Mouse (Mus musculus): ENCODE measurements around the gene Prkd2. TPM values are rescaled to one million over a fixed set of nuclear protein-coding genes. Genes with fewer than 3 reads are reported as not detected.

Gene Prkd2
- polyA plus RNA-seq, 1 experiment from 2014 or later = 11.6 TPM

GRCm38 (mm10) chr7:16859902-16860651 is 17.4 kb downstream of the Prkd2 start:
- no peak overlapping the region for H3K27ac ChIP-seq (ENCODE audit: low read depth, low read length)
- no peak for ATAC-seq (replicated peaks; ENCODE audit: insufficient number of reproducible peaks, low FRiP score, low TSS enrichment)
- WGBS (ENCODE audit: insufficient replicate concordance) = 32% methylated on average over 5 of the region's 5 CpGs
- H3K27me3 ChIP-seq (ENCODE audit: control insufficient read depth, insufficient read depth, low read length) = no peaks in the 10 kb centered on the region
- H3K36me3 ChIP-seq (ENCODE audit: control insufficient read depth, insufficient read depth, low read length) = peaks cover 25% of the 10 kb centered on the region
- no peaks in the 10 kb centered on the region for H3K4me1 ChIP-seq (ENCODE audit: control insufficient read depth, insufficient read depth, low read length)
- no peak overlapping the region for H3K4me3 ChIP-seq (ENCODE audit: low read depth, low read length)
- H3K4me2 ChIP-seq = no peak overlapping the region
- H3K9ac ChIP-seq (ENCODE audit: low read depth, low read length) = no peak overlapping the region
- no peaks in the 10 kb centered on the region for H3K9me3 ChIP-seq (replicated peaks; ENCODE audit: control insufficient read depth, low read length)

DNA sequence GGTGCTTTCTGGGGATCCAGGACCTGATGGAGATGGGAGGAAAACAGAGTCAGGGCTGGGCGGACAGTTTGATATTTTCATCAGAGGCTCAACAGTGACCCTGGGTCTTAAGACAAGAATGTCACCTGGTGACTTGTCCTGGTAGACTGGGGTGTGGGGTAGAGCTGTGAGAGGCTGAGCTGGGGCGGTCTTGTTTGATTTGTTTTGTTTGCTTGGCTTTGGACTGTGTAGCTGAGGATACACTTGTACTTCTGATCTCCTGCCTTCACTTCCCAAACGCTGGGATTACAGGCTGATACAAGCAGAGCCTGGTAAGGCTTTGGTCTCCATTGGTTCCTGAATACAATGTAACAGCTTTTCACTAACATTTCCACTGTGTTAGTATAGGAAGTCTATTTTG is 24.8 kb downstream of the Prkd2 start:
- H3K36me3 ChIP-seq (ENCODE audit: control insufficient read depth, insufficient read depth, low read length) = peaks cover 19% of the 10 kb centered on the region

DNA sequence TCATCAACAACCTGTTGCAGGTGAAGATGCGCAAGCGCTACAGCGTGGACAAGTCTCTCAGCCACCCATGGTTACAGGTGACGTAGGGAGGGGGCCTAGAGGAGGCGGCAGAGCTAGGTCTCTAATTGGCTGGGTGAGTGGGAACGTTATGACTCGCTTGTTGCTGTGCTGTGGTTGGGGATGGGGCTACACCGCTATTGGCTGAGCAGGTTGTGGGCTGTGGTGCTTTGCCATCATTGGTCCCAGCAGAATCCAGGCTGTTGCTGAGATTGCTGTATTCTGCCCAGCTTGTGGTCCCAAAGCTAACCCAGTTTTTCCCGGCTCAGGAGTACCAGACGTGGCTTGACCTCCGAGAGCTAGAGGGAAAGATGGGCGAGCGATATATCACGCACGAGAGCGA is 26.8 kb downstream of the Prkd2 start:
- H3K9me3 ChIP-seq (replicated peaks; ENCODE audit: control insufficient read depth, low read length) = no peaks in the 10 kb centered on the region
- peak overlapping the region; percentile 35; the same call in 1 of the 2 replicates for H3K4me2 ChIP-seq
- 0 out of 2 replicates have a peak, but pooled peaks cover under 1% of the 10 kb centered on the region for H3K4me1 ChIP-seq (ENCODE audit: control insufficient read depth, insufficient read depth, low read length)
- H3K4me3 ChIP-seq (ENCODE audit: low read depth, low read length) = no peak overlapping the region
- no peak overlapping the region for H3K9ac ChIP-seq (ENCODE audit: low read depth, low read length)
- no peaks in the 10 kb centered on the region for H3K27me3 ChIP-seq (ENCODE audit: control insufficient read depth, insufficient read depth, low read length)
- H3K36me3 ChIP-seq (ENCODE audit: control insufficient read depth, insufficient read depth, low read length) = peaks cover 13% of the 10 kb centered on the region
- no peak overlapping the region for H3K27ac ChIP-seq (ENCODE audit: low read depth, low read length)
- 39% methylated on average over 16 of the region's 16 CpGs for WGBS (ENCODE audit: insufficient replicate concordance)
- ATAC-seq (replicated peaks; ENCODE audit: insufficient number of reproducible peaks, low FRiP score, low TSS enrichment) = peak; percentile 81

More for the DNA sequence above, 24.8 kb downstream of the Prkd2 start:
- Histone ChIP-seq H3K4me2 (no peak overlapping the region), H3K27ac (ENCODE audit: low read depth, low read length) (no peak overlapping the region), H3K27me3 (ENCODE audit: control insufficient read depth, insufficient read depth, low read length) (no peaks in the 10 kb centered on the region), H3K9ac (ENCODE audit: low read depth, low read length) (no peak overlapping the region), H3K4me1 (ENCODE audit: control insufficient read depth, insufficient read depth, low read length) (no peaks in the 10 kb centered on the region), H3K4me3 (ENCODE audit: low read depth, low read length) (no peak overlapping the region), H3K9me3 (replicated peaks; ENCODE audit: control insufficient read depth, low read length) (no peaks in the 10 kb centered on the region)
- 80% methylated on average over 3 of the region's 3 CpGs for WGBS (ENCODE audit: insufficient replicate concordance)
- ATAC-seq (replicated peaks; ENCODE audit: insufficient number of reproducible peaks, low FRiP score, low TSS enrichment) = no peak

DNA sequence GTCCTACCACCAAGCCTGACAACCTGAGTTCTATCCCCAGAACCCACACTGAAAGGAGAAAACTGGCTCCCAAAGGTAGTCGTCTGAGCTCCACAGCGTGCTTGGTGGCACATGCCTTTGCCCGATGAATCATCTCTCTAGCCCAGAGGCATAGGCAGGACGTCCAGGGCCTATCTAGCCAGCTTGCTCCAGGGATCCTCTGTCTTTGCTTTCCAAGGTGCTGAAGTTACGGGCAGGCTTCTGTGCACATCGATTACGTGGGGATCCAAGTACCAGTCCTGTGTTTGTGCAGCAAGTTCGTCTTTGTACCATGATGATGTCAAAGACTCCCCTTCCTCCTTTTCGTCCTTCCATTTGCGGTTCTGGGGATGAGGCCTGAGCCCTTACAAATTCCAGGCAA is 28.9 kb downstream of the Prkd2 start:
- peaks cover 4% of the 10 kb centered on the region; the same call in 1 of the 2 replicates for H3K4me1 ChIP-seq (ENCODE audit: control insufficient read depth, insufficient read depth, low read length)
- no peak overlapping the region for H3K27ac ChIP-seq (ENCODE audit: low read depth, low read length)
- H3K27me3 ChIP-seq (ENCODE audit: control insufficient read depth, insufficient read depth, low read length) = no peaks in the 10 kb centered on the region
- H3K4me3 ChIP-seq (ENCODE audit: low read depth, low read length) = no peak overlapping the region
- peaks cover 4% of the 10 kb centered on the region; the same call in 1 of the 2 replicates for H3K36me3 ChIP-seq (ENCODE audit: control insufficient read depth, insufficient read depth, low read length)
- no peak overlapping the region for H3K9ac ChIP-seq (ENCODE audit: low read depth, low read length)
- no peaks in the 10 kb centered on the region for H3K9me3 ChIP-seq (replicated peaks; ENCODE audit: control insufficient read depth, low read length)
- no peak overlapping the region for H3K4me2 ChIP-seq
- WGBS (ENCODE audit: insufficient replicate concordance) = 73% methylated on average over 10 of the region's 10 CpGs
- ATAC-seq (replicated peaks; ENCODE audit: insufficient number of reproducible peaks, low FRiP score, low TSS enrichment) = no peak

DNA sequence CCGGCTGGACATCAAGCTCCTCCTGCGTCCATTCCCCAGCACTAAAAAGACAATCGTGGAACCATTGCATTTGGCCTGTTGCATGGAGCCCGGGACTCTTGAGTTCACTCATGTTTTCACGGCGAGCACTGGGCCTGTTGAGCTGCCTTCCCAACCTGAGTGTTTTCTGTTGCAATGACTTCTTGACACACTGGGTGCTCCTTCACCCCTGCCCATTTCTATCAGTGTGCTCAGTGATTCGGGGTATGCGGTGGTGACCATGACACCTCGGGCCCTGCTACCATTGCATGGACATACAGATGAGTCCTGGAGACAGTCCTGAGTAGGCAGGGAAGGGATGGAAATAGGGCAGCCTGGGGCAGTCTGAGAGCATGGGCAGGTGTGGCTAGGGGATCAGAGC is 29.8 kb downstream of the Prkd2 start:
- no peak overlapping the region for H3K27ac ChIP-seq (ENCODE audit: low read depth, low read length)
- WGBS (ENCODE audit: insufficient replicate concordance) = 89% methylated on average over 9 of the region's 9 CpGs
- no peaks in the 10 kb centered on the region for H3K27me3 ChIP-seq (ENCODE audit: control insufficient read depth, insufficient read depth, low read length)
- peaks cover 4% of the 10 kb centered on the region; the same call in 1 of the 2 replicates for H3K36me3 ChIP-seq (ENCODE audit: control insufficient read depth, insufficient read depth, low read length)
- no peak overlapping the region for H3K4me2 ChIP-seq
- no peaks in the 10 kb centered on the region for H3K9me3 ChIP-seq (replicated peaks; ENCODE audit: control insufficient read depth, low read length)
- peaks cover 10% of the 10 kb centered on the region; the same call in 1 of the 2 replicates for H3K4me1 ChIP-seq (ENCODE audit: control insufficient read depth, insufficient read depth, low read length)
- no peak overlapping the region for H3K4me3 ChIP-seq (ENCODE audit: low read depth, low read length)
- no peak for ATAC-seq (replicated peaks; ENCODE audit: insufficient number of reproducible peaks, low FRiP score, low TSS enrichment)
- H3K9ac ChIP-seq (ENCODE audit: low read depth, low read length) = no peak overlapping the region

DNA sequence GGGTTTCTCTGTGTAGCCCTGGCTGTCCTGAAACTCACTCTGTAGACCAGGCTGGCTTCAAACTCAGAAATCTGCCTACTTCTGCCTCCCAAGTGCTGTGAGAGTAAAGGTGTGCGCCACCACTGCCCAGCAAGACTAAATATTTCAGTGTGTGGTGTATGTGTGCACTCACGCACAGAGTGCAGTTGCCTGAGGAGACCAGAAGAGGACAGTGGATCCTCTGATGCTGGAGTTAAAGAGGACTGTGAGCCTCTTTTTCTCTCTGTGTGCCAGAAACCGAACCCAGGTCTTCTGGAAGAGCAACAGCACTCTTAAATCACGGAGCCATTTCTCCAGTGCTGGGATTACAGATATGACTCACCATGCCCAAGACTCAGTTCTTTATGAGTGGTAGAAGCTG is 30.7 kb downstream of the Prkd2 start:
- no peak overlapping the region for H3K4me2 ChIP-seq
- H3K4me1 ChIP-seq (ENCODE audit: control insufficient read depth, insufficient read depth, low read length) = peaks cover 10% of the 10 kb centered on the region; the same call in 1 of the 2 replicates
- no peaks in the 10 kb centered on the region for H3K27me3 ChIP-seq (ENCODE audit: control insufficient read depth, insufficient read depth, low read length)
- no peak overlapping the region for H3K9ac ChIP-seq (ENCODE audit: low read depth, low read length)
- H3K27ac ChIP-seq (ENCODE audit: low read depth, low read length) = no peak overlapping the region
- no peak overlapping the region for H3K4me3 ChIP-seq (ENCODE audit: low read depth, low read length)
- H3K36me3 ChIP-seq (ENCODE audit: control insufficient read depth, insufficient read depth, low read length) = peaks cover 4% of the 10 kb centered on the region; the same call in 1 of the 2 replicates
- no peaks in the 10 kb centered on the region for H3K9me3 ChIP-seq (replicated peaks; ENCODE audit: control insufficient read depth, low read length)
- WGBS (ENCODE audit: insufficient replicate concordance) = 90% methylated on average over 4 of the region's 4 CpGs
- ATAC-seq (replicated peaks; ENCODE audit: insufficient number of reproducible peaks, low FRiP score, low TSS enrichment) = no peak

DNA sequence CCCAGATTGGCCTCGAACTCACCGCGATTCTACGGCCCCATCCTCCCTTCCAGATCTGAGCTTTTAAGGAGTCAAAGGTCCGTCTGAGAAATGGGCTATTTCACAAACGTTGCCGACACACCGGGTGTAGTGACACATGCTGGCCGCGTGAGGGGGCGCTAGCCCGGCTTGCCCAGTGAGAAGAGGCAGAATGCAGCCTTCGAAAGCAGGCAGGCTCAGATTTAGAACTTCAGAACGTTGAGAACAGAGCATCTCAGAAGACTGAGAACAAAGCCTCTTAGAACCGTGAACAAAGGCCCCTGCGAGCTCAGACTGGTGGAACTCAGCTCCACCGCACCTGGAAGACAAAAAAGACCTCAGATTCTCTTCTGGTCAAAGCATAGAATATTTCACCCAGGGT is 31.5 kb downstream of the Prkd2 start:
- peak overlapping the region; percentile 89 for H3K27ac ChIP-seq (ENCODE audit: low read depth, low read length)
- H3K4me2 ChIP-seq = peak overlapping the region; percentile 66
- H3K9ac ChIP-seq (ENCODE audit: low read depth, low read length) = peak overlapping the region; percentile 23; the same call in 1 of the 2 replicates
- H3K4me3 ChIP-seq (ENCODE audit: low read depth, low read length) = peak overlapping the region; percentile 82
- no peaks in the 10 kb centered on the region for H3K9me3 ChIP-seq (replicated peaks; ENCODE audit: control insufficient read depth, low read length)
- peaks cover 10% of the 10 kb centered on the region; the same call in 1 of the 2 replicates for H3K4me1 ChIP-seq (ENCODE audit: control insufficient read depth, insufficient read depth, low read length)
- 3% methylated on average over 17 of the region's 17 CpGs for WGBS (ENCODE audit: insufficient replicate concordance)
- no peaks in the 10 kb centered on the region for H3K27me3 ChIP-seq (ENCODE audit: control insufficient read depth, insufficient read depth, low read length)
- ATAC-seq (replicated peaks; ENCODE audit: insufficient number of reproducible peaks, low FRiP score, low TSS enrichment) = no peak
- H3K36me3 ChIP-seq (ENCODE audit: control insufficient read depth, insufficient read depth, low read length) = peaks cover 4% of the 10 kb centered on the region; the same call in 1 of the 2 replicates

GRCm38 (mm10) chr7:16874756-16875309 is 32.1 kb downstream of the Prkd2 start:
- peaks cover 11% of the 10 kb centered on the region for H3K4me1 ChIP-seq (ENCODE audit: control insufficient read depth, insufficient read depth, low read length)
- peak overlapping the region; percentile 23; the same call in 1 of the 2 replicates for H3K9ac ChIP-seq (ENCODE audit: low read depth, low read length)
- H3K9me3 ChIP-seq (replicated peaks; ENCODE audit: control insufficient read depth, low read length) = no peaks in the 10 kb centered on the region
- H3K27me3 ChIP-seq (ENCODE audit: control insufficient read depth, insufficient read depth, low read length) = no peaks in the 10 kb centered on the region
- peak; percentile 96 for ATAC-seq (replicated peaks; ENCODE audit: insufficient number of reproducible peaks, low FRiP score, low TSS enrichment)
- peaks cover 4% of the 10 kb centered on the region; the same call in 1 of the 2 replicates for H3K36me3 ChIP-seq (ENCODE audit: control insufficient read depth, insufficient read depth, low read length)
- H3K27ac ChIP-seq (ENCODE audit: low read depth, low read length) = peak overlapping the region; percentile 89
- WGBS (ENCODE audit: insufficient replicate concordance) = under 1% methylated on average over 32 of the region's 33 CpGs
- H3K4me2 ChIP-seq = peak overlapping the region; percentile 66
- H3K4me3 ChIP-seq (ENCODE audit: low read depth, low read length) = peak overlapping the region; percentile 82

- no peaks in the 10 kb centered on the region for H3K9me3 ChIP-seq (replicated peaks; ENCODE audit: control insufficient read depth, low read length)
- peak within 1 kb of the TSS; percentile 82 for H3K4me3 ChIP-seq (ENCODE audit: low read depth, low read length)
- WGBS (ENCODE audit: insufficient replicate concordance) = 0% methylated on average over 1 of the region's 1 CpGs
- H3K36me3 ChIP-seq (ENCODE audit: control insufficient read depth, insufficient read depth, low read length) = peaks cover 2% of the 10 kb centered on the region; the same call in 1 of the 2 replicates
- no peak for ATAC-seq (replicated peaks; ENCODE audit: insufficient number of reproducible peaks, low FRiP score, low TSS enrichment)
- H3K27ac ChIP-seq (ENCODE audit: low read depth, low read length) = peak within 1 kb of the TSS; percentile 89
- peak within 1 kb of the TSS; percentile 66 for H3K4me2 ChIP-seq
- peaks cover 14% of the 10 kb centered on the region for H3K4me1 ChIP-seq (ENCODE audit: control insufficient read depth, insufficient read depth, low read length)
- H3K9ac ChIP-seq (ENCODE audit: low read depth, low read length) = peak within 1 kb of the TSS; percentile 90
- no peaks in the 10 kb centered on the region for H3K27me3 ChIP-seq (ENCODE audit: control insufficient read depth, insufficient read depth, low read length)
Measured at GRCm38 (mm10) chr7:16875310-16875325, 32.4 kb downstream of the Prkd2 start, which contains the start of gene Dact3. Dact3 (plus strand) TSS chr7:16875317.

Data from heart, embryonic 11.5 days (tissue).